Mouse (Mus musculus) stomach, embryonic 14.5 days (tissue): ENCODE measurements around the gene Prpf4. TPM values are rescaled to one million over a fixed set of nuclear protein-coding genes. Genes with fewer than 3 reads are reported as not detected.

ENCODE experiments used
- ATAC-seq: fragments of 200-750 bp; cut with Nextera tagmentation; 2 replicates; pipeline ENCODE4 v1.8.0; 2017; ENCODE audit warnings: low read depth, moderate TSS enrichment; ENCODE audit not compliant: insufficient number of reproducible peaks, insufficient read depth, low FRiP score
- H3K27ac ChIP-seq: fragments of 300-500 bp; sonication (generic); 2 replicates; pipeline ENCODE4 v1.5.1; 2014; ENCODE audit warnings: mild to moderate bottlenecking, low read length, moderate library complexity, mixed read lengths
- H3K27me3 ChIP-seq: fragments of 300-500 bp; sonication (generic); 2 replicates; pipeline ENCODE4 v1.6.1; 2014; ENCODE audit warnings: low read length, control low read depth, mixed read lengths; ENCODE audit not compliant: control insufficient read depth, insufficient read depth
- H3K36me3 ChIP-seq: fragments of 300-500 bp; sonication (generic); 2 replicates; pipeline ENCODE4 v1.6.1; 2014; ENCODE audit warnings: mild to moderate bottlenecking, control low read depth, low read length, moderate library complexity, mixed read lengths; ENCODE audit not compliant: control insufficient read depth, insufficient read depth
- H3K4me1 ChIP-seq: fragments of 300-500 bp; sonication (generic); 2 replicates; pipeline ENCODE4 v1.6.1; 2014; ENCODE audit warnings: low read length, control low read depth, mixed read lengths; ENCODE audit not compliant: control insufficient read depth, insufficient read depth
- H3K4me2 ChIP-seq: fragments of 300-500 bp; sonication (generic); replicated peaks from 2 replicates; pipeline ENCODE4 v1.6.1; 2014; ENCODE audit warnings: low read depth, low read length, control low read depth
- H3K4me3 ChIP-seq: fragments of 300-500 bp; sonication (generic); 2 replicates; pipeline ENCODE4 v1.5.1; 2014; ENCODE audit warnings: low read depth, low read length, control low read depth
- H3K9ac ChIP-seq: fragments of 300-500 bp; sonication (generic); replicated peaks from 2 replicates; pipeline ENCODE4 v1.6.1; 2014; ENCODE audit warnings: low read depth, mild to moderate bottlenecking, control low read depth, low read length, moderate library complexity, mixed read lengths
- H3K9me3 ChIP-seq: fragments of 300-500 bp; sonication (generic); 2 replicates; pipeline ENCODE4 v1.6.1; 2016; ENCODE audit warnings: low read depth, low read length, control low read depth; ENCODE audit not compliant: control insufficient read depth
- WGBS: fragments of 180-500 bp; shearing (Covaris S2); extraction: QIAGEN DNeasy Blood & Tissue Kit; methylation state at CpG from one replicate; pipeline ENCODE4 v1.1.7; 2014; 5-methylcytosine and 5-hydroxymethylcytosine counted together
- polyA plus RNA-seq: library from polyadenylated mRNA; unstranded; fragments of >200 nt; fragmentation: Nextera tagmentation; extraction: Ambion mirVana; gene quantifications from 2 replicates; pipeline ENCODE4 v1.2.1, GENCODE M21; 2014

Gene Prpf4
- polyA plus RNA-seq: 23.7 and 25.3 TPM in 2 replicates

- ATAC-seq: peak; percentile 100
- peak within 1 kb of the TSS; percentile 81 for H3K4me2 ChIP-seq
- under 1% methylated on average over 39 of the region's 39 CpGs for WGBS
- H3K27ac ChIP-seq: peak within 1 kb of the TSS; percentile 87
- H3K27me3 ChIP-seq: no peaks in the 10 kb centered on the region
- peak within 1 kb of the TSS; percentile 81 for H3K9ac ChIP-seq
- H3K9me3 ChIP-seq: no peaks in the 10 kb centered on the region
- peaks cover 12% of the 10 kb centered on the region; the same call in 1 of the 2 replicates for H3K4me1 ChIP-seq
- H3K36me3 ChIP-seq: peaks cover 23% of the 10 kb centered on the region
- H3K4me3 ChIP-seq: peak within 1 kb of the TSS; percentile 87
Measured at GRCm38 (mm10) chr4:62408601-62409282, at the start of gene Prpf4, which contains the start of gene Cdc26. Gene Prpf4, plus strand, starts transcription at chr4:62408797. Gene Cdc26, minus strand, starts transcription at chr4:62408642.

GRCm38 (mm10) chr4:62359256-62359775 is 49.3 kb upstream of the Prpf4 start:
- 39% methylated on average over 7 of the region's 7 CpGs for WGBS
- H3K4me1 ChIP-seq: peaks cover 11% of the 10 kb centered on the region
- no peak for ATAC-seq
- no peaks in the 10 kb centered on the region for H3K36me3 ChIP-seq
- no peaks in the 10 kb centered on the region for H3K27me3 ChIP-seq
- H3K9me3 ChIP-seq: no peaks in the 10 kb centered on the region
- H3K27ac ChIP-seq: no peak overlapping the region
- H3K9ac ChIP-seq: peak overlapping the region; percentile 54
- H3K4me2 ChIP-seq: peak overlapping the region; percentile 55
- H3K4me3 ChIP-seq: peak overlapping the region; percentile 51

- no peaks in the 10 kb centered on the region for H3K27me3 ChIP-seq
- peak; percentile 100 for ATAC-seq
- peaks cover 11% of the 10 kb centered on the region for H3K4me1 ChIP-seq
- no peaks in the 10 kb centered on the region for H3K36me3 ChIP-seq
- H3K9ac ChIP-seq: peak within 1 kb of the TSS; percentile 79
- peak within 1 kb of the TSS; percentile 58 for H3K27ac ChIP-seq
- peak within 1 kb of the TSS; percentile 51 for H3K4me3 ChIP-seq
- H3K9me3 ChIP-seq: no peaks in the 10 kb centered on the region
- H3K4me2 ChIP-seq: peak within 1 kb of the TSS; percentile 55
- under 1% methylated on average over 51 of the region's 51 CpGs for WGBS
Measured at GRCm38 (mm10) chr4:62360088-62360804, 48.4 kb upstream of the Prpf4 start, which contains the start of the genes Fkbp15 and Slc31a1. Gene Fkbp15, minus strand, starts transcription at chr4:62360548. Gene Slc31a1, plus strand, starts transcription at chr4:62360727.

- H3K9ac ChIP-seq: peak overlapping the region; percentile 79
- no peaks in the 10 kb centered on the region for H3K27me3 ChIP-seq
- peak overlapping the region; percentile 50 for H3K4me2 ChIP-seq
- WGBS: 1% methylated on average over 22 of the region's 22 CpGs
- H3K36me3 ChIP-seq: no peaks in the 10 kb centered on the region
- peak overlapping the region; percentile 58 for H3K27ac ChIP-seq
- peaks cover 13% of the 10 kb centered on the region for H3K4me1 ChIP-seq
- peak overlapping the region; percentile 51 for H3K4me3 ChIP-seq
- no peaks in the 10 kb centered on the region for H3K9me3 ChIP-seq
- peak; percentile 56 for ATAC-seq
Measured at GRCm38 (mm10) chr4:62360805-62361455, 47.7 kb upstream of the Prpf4 start.

GRCm38 (mm10) chr4:62361571-62361970 is 47.0 kb upstream of the Prpf4 start:
- peak overlapping the region; percentile 51 for H3K4me3 ChIP-seq
- peak overlapping the region; percentile 79 for H3K9ac ChIP-seq
- no peaks in the 10 kb centered on the region for H3K36me3 ChIP-seq
- H3K9me3 ChIP-seq: no peaks in the 10 kb centered on the region
- H3K27me3 ChIP-seq: no peaks in the 10 kb centered on the region
- H3K27ac ChIP-seq: no peak overlapping the region
- 38% methylated on average over 6 of the region's 6 CpGs for WGBS
- ATAC-seq: no peak
- H3K4me1 ChIP-seq: peaks cover 13% of the 10 kb centered on the region
- H3K4me2 ChIP-seq: peak overlapping the region; percentile 50

- H3K27ac ChIP-seq: no peak overlapping the region
- WGBS: 78% methylated on average over 1 of the region's 1 CpGs
- H3K36me3 ChIP-seq: no peaks in the 10 kb centered on the region
- no peaks in the 10 kb centered on the region for H3K9me3 ChIP-seq
- no peak for ATAC-seq
- H3K4me1 ChIP-seq: peaks cover 13% of the 10 kb centered on the region
- H3K4me2 ChIP-seq: peak overlapping the region; percentile 50
- peak overlapping the region; percentile 51; the same call in 1 of the 2 replicates for H3K4me3 ChIP-seq
- H3K9ac ChIP-seq: no peak overlapping the region
- no peaks in the 10 kb centered on the region for H3K27me3 ChIP-seq
Measured at GRCm38 (mm10) chr4:62361997-62362396, 46.6 kb upstream of the Prpf4 start.

GRCm38 (mm10) chr4:62362437-62362836 is 46.2 kb upstream of the Prpf4 start:
- ATAC-seq: no peak
- Histone ChIP-seq H3K27me3 (no peaks in the 10 kb centered on the region), H3K4me2 (no peak overlapping the region), H3K27ac (no peak overlapping the region), H3K9me3 (no peaks in the 10 kb centered on the region), H3K4me3 (no peak overlapping the region), H3K36me3 (no peaks in the 10 kb centered on the region), H3K4me1 (peaks cover 13% of the 10 kb centered on the region), H3K9ac (no peak overlapping the region)
- WGBS: 63% methylated on average over 2 of the region's 2 CpGs

GRCm38 (mm10) chr4:62364299-62364698 is 44.3 kb upstream of the Prpf4 start:
- Histone ChIP-seq H3K4me3 (no peak overlapping the region), H3K9me3 (no peaks in the 10 kb centered on the region)
- WGBS: 57% methylated on average over 8 of the region's 8 CpGs

More at GRCm38 (mm10) chr4:62364299-62364698, 44.3 kb upstream of the Prpf4 start:
- Histone ChIP-seq H3K36me3 (no peaks in the 10 kb centered on the region), H3K4me2 (no peak overlapping the region), H3K4me1 (peaks cover 10% of the 10 kb centered on the region), H3K27me3 (no peaks in the 10 kb centered on the region), H3K27ac (no peak overlapping the region), H3K9ac (no peak overlapping the region)
- ATAC-seq: no peak
